In genomic region chr4:103118888-103119228, GRCm38 (mm10) we compare ENCODE assay signal across 8 mouse cellular contexts. TPM values are rescaled to one million over a fixed set of nuclear protein-coding genes. Genes with fewer than 3 reads are reported as not detected.
A peak's percentile ranks its signal among the peaks of the same experiment; 100 is the strongest.
DNase-seq lines count a peak whose midpoint lies in the region; ATAC-seq and TF ChIP-seq lines count a peak whose summit lies in the region.

No protein-coding gene starts in this region.

- H3K4me1 ChIP-seq in megakaryocyte, embryonic 14.5 days, result peaks cover 42% of the 10 kb centered on the region
- H3K4me1 ChIP-seq in embryonic facial prominence, embryonic 15.5 days, result peaks cover 27% of the 10 kb centered on the region
- H3K4me1 ChIP-seq in limb, embryonic 11.5 days (ENCODE audit: control insufficient read depth, insufficient read depth, low read length), result peaks cover 8% of the 10 kb centered on the region; the same call in 1 of the 2 replicates
- H3K4me1 ChIP-seq in small intestine, adult 2 months (ENCODE audit: control insufficient read depth, insufficient read depth, insufficient read length, low read length), result peaks cover 15% of the 10 kb centered on the region

- intact Hi-C loops in gastrocnemius, postnatal 36 days (cut with DNase I), result no loop called here

- H3K27me3 ChIP-seq in megakaryocyte, embryonic 14.5 days (replicated peaks), result no peaks in the 10 kb centered on the region
- no peaks in the 10 kb centered on the region for H3K27me3 ChIP-seq in embryonic facial prominence, embryonic 15.5 days
- H3K27me3 ChIP-seq in limb, embryonic 11.5 days (ENCODE audit: control insufficient read depth, insufficient read depth, low read length), result no peaks in the 10 kb centered on the region
- H3K27me3 ChIP-seq in small intestine, adult 2 months (ENCODE audit: control insufficient read depth, insufficient read depth, low read length), result no peaks in the 10 kb centered on the region

- H3K9me3 ChIP-seq in megakaryocyte, embryonic 14.5 days, result no peaks in the 10 kb centered on the region
- H3K9me3 ChIP-seq in embryonic facial prominence, embryonic 15.5 days (replicated peaks), result no peaks in the 10 kb centered on the region
- H3K9me3 ChIP-seq in limb, embryonic 11.5 days (ENCODE audit: control insufficient read depth, low read length), result no peaks in the 10 kb centered on the region

- no peak for TF ChIP-seq POLR2A in small intestine, adult 2 months (IDR thresholded peaks at IDR 0.05; ENCODE audit: low read depth, low read length)

- H3K4me2 ChIP-seq in embryonic facial prominence, embryonic 15.5 days (replicated peaks), result peak overlapping the region; percentile 56
- H3K4me2 ChIP-seq in limb, embryonic 11.5 days (ENCODE audit: low read depth, severe bottlenecking), result peak overlapping the region; percentile 49

- WGBS in embryonic facial prominence, embryonic 15.5 days, result 2% methylated on average over 13 of the region's 15 CpGs
- 2% methylated on average over 15 of the region's 15 CpGs for WGBS in limb, embryonic 11.5 days
- 2% methylated on average over 15 of the region's 15 CpGs for WGBS in small intestine, adult 2 months

- H3K27ac ChIP-seq in embryonic facial prominence, embryonic 15.5 days (replicated peaks), result peak overlapping the region; percentile 96
- H3K27ac ChIP-seq in limb, embryonic 11.5 days (replicated peaks; ENCODE audit: low read depth, low read length), result peak overlapping the region; percentile 93
- H3K27ac ChIP-seq in small intestine, adult 2 months (ENCODE audit: insufficient read depth, low read depth, low read length), result peak overlapping the region; percentile 75; the same call in 1 of the 2 replicates

- H3K9ac ChIP-seq in embryonic facial prominence, embryonic 15.5 days, result peak overlapping the region; percentile 93; the same call in 1 of the 2 replicates
- H3K9ac ChIP-seq in limb, embryonic 11.5 days (ENCODE audit: low read length), result peak overlapping the region; percentile 97

- no peak for ATAC-seq in megakaryocyte, adult 5-6 weeks (ENCODE audit: poor library complexity, severe bottlenecking)
- ATAC-seq in embryonic facial prominence, embryonic 15.5 days (ENCODE audit: insufficient number of reproducible peaks, low FRiP score, low TSS enrichment, low read depth), result no peak
- no peak for ATAC-seq in limb, embryonic 11.5 days (ENCODE audit: insufficient number of reproducible peaks, low FRiP score, low TSS enrichment, low read depth)

- peaks cover 20% of the 10 kb centered on the region for H3K36me3 ChIP-seq in megakaryocyte, embryonic 14.5 days (replicated peaks; ENCODE audit: low read length)
- peaks cover 5% of the 10 kb centered on the region; the same call in 1 of the 2 replicates for H3K36me3 ChIP-seq in embryonic facial prominence, embryonic 15.5 days
- no peaks in the 10 kb centered on the region; the same call in 1 of the 2 replicates for H3K36me3 ChIP-seq in limb, embryonic 11.5 days (ENCODE audit: control insufficient read depth, insufficient read depth, low read length)
- H3K36me3 ChIP-seq in small intestine, adult 2 months (ENCODE audit: control insufficient read depth, insufficient read depth, low read length), result no peaks in the 10 kb centered on the region; the same call in 1 of the 2 replicates

- no peak for DNase-seq in limb, embryonic 11.5 days (ENCODE audit: low spot score)
- no peak for DNase-seq in adrenal gland, adult 8-10 months
- no peak for DNase-seq in gastrocnemius, postnatal 36 days
- no peak for DNase-seq in spleen, adult 12 weeks (ENCODE audit: low spot score)

- TF ChIP-seq CTCF in small intestine, adult 2 months (IDR thresholded peaks at IDR 0.05; ENCODE audit: extremely low read depth, insufficient read length, insufficient replicate concordance, low read depth, low read length), result no peak

- peak overlapping the region; percentile 94 for H3K4me3 ChIP-seq in megakaryocyte, embryonic 14.5 days (replicated peaks)
- peak overlapping the region; percentile 93 for H3K4me3 ChIP-seq in embryonic facial prominence, embryonic 15.5 days (replicated peaks)
- H3K4me3 ChIP-seq in limb, embryonic 11.5 days (ENCODE audit: low read depth, low read length), result peak overlapping the region; percentile 58
- H3K4me3 ChIP-seq in small intestine, adult 2 months (ENCODE audit: low read depth, low read length), result peak overlapping the region; percentile 82

RNA-seq across cellular contexts. Expression of gene Wdr78, which starts 4.5 kb away (rescaled TPM):
- polyA plus RNA-seq in megakaryocyte, embryonic 14.5 days (2012; ENCODE audit: insufficient read depth, low replicate concordance), result 0.43 and 0.47 TPM in 2 replicates
- total RNA-seq in megakaryocyte, adult 5-6 weeks (2015), result 0.80 and 2.6 TPM in 2 replicates
- total RNA-seq in megakaryocyte, adult 5-6 weeks (2017), result 0.28 and 0.92 TPM in 2 replicates
- 6.4 and 8.6 TPM in 2 replicates for polyA plus RNA-seq in embryonic facial prominence, embryonic 15.5 days (2015; fragmentation: Nextera tagmentation; extraction: Ambion mirVana)
- 4.0 and 4.7 TPM in 2 replicates for polyA plus RNA-seq in limb, embryonic 11.5 days (2014; fragmentation: Nextera tagmentation; extraction: Ambion mirVana)
- polyA plus RNA-seq in small intestine, adult 2 months (2012; rRNA removed), result 0.09 and 0.10 TPM in 2 replicates
- 1 to 10 TPM; 6.2 to 8.7 (median 7.8) TPM for total RNA-seq in adrenal gland, adult 8-10 months (2022)
- under 1 TPM; 0.44 to 0.87 TPM for total RNA-seq in gastrocnemius, postnatal 36 days (2021)

RNA-seq across cellular contexts. Expression of gene Mier1, which starts 4.7 kb away (rescaled TPM):
- 1.2 and 2.3 TPM in 2 replicates for polyA plus RNA-seq in megakaryocyte, embryonic 14.5 days (2012; ENCODE audit: insufficient read depth, low replicate concordance)
- total RNA-seq in megakaryocyte, adult 5-6 weeks (2015), result 79.4 and 82.5 TPM in 2 replicates
- 89.2 and 100 TPM in 2 replicates for total RNA-seq in megakaryocyte, adult 5-6 weeks (2017)
- 37.1 and 56.1 TPM in 2 replicates for polyA plus RNA-seq in embryonic facial prominence, embryonic 15.5 days (2015; fragmentation: Nextera tagmentation; extraction: Ambion mirVana)
- polyA plus RNA-seq in limb, embryonic 11.5 days (2014; fragmentation: Nextera tagmentation; extraction: Ambion mirVana), result 43.0 and 46.3 TPM in 2 replicates
- polyA plus RNA-seq in small intestine, adult 2 months (2012; rRNA removed), result 2.4 and 6.2 TPM in 2 replicates
- total RNA-seq in adrenal gland, adult 8-10 months (2022), result 10 to 100 TPM; 63.1 to 86.2 (median 68.2) TPM
- 10 to 100 TPM; 15.6 to 20.1 TPM for total RNA-seq in gastrocnemius, postnatal 36 days (2021)
